Mouse (Mus musculus): ENCODE results near the gene Ttc23. TPM values are rescaled to one million over a fixed set of nuclear protein-coding genes. Genes with fewer than 3 reads are reported as not detected.

The Ttc23 gene
- polyA plus RNA-seq, 1 experiment: 0.10 TPM

DNA sequence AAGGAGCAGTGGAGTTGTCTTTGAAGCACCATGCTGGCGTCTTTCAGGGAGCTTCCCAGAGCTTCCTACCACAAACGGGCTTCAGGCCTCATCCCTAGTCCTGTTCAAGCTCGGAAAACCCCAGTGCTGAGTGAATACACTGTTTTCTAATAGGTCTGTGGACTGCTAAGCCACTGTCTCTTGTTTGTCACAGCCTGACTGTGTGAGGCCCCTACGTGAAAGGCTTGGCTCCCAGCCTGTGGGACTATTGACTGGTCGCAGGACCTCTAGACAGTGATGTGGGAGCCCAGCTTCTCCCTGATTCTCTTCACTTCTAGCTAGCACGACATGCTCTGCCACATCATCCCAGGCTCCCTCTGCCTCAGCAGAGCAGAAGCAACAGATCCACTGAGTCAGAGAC is 61.0 kb downstream of the Ttc23 start:
- no peak for TF ChIP-seq GATA1 (IDR thresholded peaks at IDR 0.05; ENCODE audit: low read length)

DNA sequence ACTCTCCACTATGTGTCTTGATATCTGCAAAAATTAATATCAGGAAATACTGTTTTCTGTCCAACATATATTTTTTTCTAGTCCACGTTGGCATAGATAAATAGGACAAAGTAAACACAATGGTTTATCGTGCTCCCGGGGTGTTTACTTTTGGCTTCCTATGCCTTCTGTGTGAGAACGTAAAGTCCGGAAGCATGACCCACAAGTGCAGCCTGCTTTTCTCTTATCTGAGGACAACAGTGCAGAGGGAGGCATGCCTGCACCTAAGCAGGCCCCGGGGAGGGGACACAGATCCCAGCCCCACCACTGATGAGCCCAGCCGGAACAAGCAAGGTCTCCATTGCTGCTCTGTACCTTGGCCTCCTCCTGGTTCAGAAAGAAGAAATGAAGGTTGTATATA is 63.0 kb downstream of the Ttc23 start:
- TF ChIP-seq GATA1 (IDR thresholded peaks at IDR 0.05; ENCODE audit: low read length): no peak

DNA sequence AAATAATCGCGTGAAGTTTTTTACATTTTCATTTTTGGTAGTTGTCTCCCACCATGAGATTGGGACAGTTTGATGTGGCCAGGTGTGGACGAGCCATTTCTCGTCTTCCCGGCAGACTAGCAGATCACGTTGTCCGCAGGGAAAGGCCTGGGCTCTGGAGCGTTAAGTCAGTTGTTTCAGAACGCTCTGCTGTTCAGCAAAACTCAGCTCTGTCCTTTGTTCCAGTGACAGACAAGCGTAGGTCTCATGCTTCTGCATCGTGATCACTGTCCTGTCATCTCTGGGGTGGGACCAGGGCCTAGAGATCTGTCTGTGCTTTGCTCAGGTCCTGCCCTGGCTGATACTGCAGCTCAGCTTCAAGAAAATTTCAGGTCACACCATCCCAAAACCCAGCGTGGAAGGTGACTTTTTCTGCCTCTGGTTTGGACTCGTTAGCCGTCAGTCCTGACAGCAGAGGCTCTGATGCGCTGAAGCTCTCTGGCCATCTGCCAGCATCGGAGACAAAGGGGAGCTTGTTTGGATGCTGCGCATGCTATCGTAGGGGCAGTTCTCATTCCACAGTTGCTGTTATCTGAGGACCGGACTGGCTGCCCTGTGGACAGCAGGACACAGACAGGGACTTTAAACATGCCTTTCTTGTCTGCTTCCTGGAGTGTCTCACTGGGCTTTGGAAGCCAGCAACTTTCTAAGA is 66.8 kb downstream of the Ttc23 start:
- TF ChIP-seq GATA1 (IDR thresholded peaks at IDR 0.05; ENCODE audit: low read length): no peak

DNA sequence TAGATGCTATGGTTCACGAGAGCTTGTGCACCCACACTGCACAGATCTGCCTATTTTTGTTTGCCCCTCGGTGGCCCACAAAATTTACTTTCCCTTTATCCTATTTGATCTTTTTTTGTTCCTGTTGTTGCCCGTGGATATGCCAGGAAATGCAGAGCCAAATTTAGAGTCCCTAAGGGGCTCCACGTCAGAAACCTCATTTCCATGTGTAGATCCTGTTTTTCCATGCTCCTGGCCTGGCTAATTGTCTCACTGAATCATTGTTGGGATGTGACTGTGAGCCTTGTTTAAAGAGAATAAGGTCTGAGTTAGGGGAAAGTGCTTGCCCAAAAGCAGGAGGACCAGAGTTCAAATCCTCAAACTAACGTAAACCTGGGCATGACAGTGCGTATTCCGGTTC is 68.0 kb downstream of the Ttc23 start:
- no peak for TF ChIP-seq GATA1 (IDR thresholded peaks at IDR 0.05; ENCODE audit: low read length)

DNA sequence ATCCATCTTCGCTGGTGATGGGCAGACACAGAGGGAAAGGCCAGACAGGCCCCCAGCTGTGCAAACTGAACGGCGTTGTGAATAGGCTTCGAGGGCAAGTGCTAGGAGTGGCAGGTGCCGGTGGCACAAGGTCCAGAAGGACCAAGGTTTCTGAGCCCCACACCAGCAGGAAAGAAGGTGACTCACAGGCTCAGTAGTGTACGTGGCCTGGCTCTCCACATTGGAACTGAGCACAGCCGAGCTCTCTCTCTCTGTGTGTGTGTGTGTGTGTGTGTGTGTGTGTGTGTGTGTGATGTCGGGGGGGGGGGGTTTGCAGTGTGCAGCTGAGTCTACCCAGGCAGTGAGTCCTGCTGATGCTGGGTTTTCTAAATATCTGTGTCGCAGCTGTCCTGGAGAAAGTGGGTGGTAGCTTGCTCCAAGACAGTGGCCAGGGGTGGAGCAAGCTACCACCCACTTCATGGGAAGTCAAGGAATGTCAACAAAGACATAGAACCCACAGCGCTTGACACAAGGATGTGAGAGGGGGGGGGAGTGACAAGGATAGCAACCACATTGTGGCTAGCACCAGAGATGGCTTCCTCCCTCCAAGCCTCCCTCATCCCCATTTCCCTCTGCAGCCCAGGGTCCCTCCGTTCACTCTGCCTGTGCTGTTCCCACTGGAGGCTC is 69.1 kb downstream of the Ttc23 start:
- no peak for TF ChIP-seq GATA1 (IDR thresholded peaks at IDR 0.05; ENCODE audit: low read length)

DNA sequence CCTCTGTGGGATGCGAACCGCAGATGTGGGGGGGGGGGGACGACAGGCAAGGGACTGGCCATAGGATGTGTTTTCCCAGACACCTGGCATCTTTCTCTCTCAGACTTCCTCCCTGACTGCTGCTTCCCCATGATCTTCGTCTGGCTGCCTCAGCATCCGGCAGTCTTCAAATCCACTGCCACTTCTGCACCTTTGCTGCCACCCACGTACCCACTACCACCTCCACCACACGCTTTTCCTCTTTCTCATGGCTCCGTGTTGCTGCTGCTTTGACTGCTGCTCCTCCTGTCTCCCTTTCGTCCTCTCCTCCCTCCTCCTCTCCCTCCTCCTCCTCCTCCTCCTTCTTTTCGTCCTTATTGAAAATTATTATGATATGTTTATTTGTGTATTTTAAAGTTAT is 69.7 kb downstream of the Ttc23 start:
- no peak for TF ChIP-seq GATA1 (IDR thresholded peaks at IDR 0.05; ENCODE audit: low read length)

DNA sequence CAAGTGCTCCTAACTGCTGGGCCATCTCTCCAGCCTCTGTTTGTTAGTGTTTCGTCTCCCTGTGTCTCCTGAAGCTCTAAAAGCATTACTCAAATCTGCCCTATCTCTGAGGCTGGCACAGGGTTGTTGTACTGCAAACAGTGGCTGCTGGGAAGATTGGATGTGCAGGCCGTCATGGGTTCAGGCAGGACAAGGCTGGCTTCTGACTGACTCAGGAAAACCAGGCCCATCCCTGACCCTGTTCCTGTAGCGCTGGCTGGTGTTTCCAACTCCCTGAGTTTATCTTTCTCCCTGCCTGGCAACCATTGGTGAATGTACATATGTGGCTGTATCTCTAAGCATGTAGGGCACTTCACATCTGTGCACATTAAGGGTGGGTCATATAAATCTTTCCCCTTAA is 70.3 kb downstream of the Ttc23 start:
- no peak for TF ChIP-seq GATA1 (IDR thresholded peaks at IDR 0.05; ENCODE audit: low read length)

DNA sequence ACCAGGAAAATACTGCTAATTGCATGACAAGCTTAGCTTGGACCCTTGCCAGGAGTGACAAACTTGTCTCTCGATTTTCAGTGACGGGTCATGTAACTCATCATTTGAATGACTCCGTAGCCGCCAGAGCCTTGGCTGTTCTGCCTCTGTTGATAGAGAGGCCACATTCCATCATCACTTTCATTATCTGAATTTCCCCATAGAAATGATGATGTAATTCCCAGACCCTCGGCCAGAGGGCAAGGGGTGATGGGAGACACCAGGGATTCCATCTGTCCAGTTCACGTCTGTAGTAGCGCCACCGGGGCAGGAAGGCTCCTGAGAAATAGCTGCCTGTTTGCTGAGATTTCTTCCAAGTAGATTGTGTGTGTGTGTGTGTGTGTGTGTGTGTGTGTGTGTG is 71.6 kb downstream of the Ttc23 start:
- TF ChIP-seq GATA1 (IDR thresholded peaks at IDR 0.05; ENCODE audit: low read length): no peak

DNA sequence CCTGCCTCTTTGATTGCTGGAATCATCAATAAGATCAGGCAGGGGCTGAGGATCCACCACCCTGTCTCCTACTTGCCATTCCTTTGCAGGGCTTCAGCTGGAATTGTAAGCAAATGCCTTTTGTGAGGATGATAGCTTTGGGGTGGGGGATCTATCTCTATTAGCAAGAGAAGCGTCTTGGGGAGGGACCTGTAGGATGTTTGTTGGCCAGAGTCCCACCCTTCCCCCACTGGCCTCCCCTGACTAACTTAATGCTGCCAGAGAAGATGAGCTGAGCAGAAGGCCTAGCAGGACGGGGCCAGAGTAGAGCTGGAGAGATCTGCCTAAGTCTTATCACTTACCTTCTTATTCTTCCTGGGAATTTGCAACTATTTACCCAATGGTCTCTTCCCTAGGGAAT is 75.0 kb downstream of the Ttc23 start:
- no peak for TF ChIP-seq GATA1 (IDR thresholded peaks at IDR 0.05; ENCODE audit: low read length)

DNA sequence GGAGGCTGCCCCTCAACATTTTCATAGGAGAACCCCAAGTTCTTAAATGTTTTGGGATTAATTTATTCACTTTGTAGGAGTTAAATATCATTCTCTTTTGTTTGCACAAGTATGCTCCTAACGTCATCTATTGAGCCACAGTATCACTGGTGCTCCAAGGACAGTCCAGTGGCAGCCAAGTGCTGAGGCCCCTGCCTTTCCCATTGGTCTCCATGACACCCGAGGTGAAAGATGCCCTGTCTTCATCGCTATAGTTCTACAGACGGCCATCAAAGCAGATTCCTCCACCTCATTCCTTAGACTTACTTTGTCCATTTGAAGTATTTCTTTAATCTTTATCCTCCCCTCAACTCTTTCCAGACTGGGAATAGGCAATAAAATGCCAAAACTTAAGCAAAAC is 77.3 kb downstream of the Ttc23 start:
- TF ChIP-seq GATA1 (IDR thresholded peaks at IDR 0.05; ENCODE audit: low read length): no peak

DNA sequence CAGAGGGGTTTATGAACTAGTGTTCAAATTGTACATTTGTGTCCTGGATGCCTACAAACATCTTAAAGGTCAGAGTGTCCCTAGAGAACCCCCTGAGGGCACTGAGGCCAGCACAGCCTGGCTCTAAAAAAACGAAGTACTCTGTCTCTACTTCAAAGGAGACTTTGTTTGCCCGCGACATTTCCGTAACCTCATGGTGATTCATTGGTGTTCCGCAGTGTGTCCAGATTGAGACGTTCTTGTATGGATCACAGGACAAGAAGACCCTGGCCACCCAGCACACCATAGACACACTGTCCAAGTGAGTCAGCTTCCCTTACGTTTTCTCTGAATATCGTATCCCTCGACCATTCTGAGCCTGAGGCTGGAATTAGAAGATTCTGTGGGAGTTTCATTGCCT is 77.8 kb downstream of the Ttc23 start:
- TF ChIP-seq GATA1 (IDR thresholded peaks at IDR 0.05; ENCODE audit: low read length): no peak

DNA sequence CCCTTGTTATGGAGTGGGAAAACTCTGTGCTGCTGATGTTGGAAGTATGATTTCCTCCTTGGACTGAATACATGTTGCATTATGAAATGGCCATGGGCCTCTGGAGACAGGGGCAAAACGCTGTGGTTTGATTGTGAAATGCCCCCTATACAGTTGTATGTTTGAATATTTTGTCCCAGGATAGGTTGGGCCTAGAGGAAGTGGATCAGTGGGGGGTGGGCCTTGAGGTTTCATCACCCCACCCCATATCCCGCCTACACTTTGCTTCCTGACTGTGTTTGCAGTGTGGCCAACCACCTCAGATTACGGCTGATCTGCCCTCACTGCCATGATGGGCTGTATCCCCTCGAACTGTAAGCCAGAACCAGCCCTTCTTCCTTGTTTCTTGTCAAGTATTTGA is 81.0 kb downstream of the Ttc23 start:
- TF ChIP-seq GATA1 (IDR thresholded peaks at IDR 0.05; ENCODE audit: low read length): no peak

DNA sequence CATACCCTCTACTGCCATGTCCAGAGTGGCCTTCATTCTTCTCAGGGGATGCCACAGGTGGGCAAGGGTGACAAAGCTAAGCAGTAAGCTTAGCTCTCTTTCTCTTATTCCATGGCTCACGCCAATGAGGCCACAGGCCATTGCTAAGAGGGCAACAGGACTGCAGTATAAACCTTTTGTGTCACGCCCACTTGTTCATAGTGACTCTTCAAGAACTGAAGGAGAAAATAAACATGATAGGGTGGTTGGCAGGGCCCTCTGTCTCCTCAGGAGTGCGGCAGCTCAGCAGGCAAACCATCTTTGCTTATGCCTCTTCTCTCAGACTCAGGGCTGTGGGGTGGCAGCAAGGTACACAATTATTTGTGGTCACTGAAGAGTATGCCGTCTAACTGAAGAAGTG is 81.6 kb downstream of the Ttc23 start:
- TF ChIP-seq GATA1 (IDR thresholded peaks at IDR 0.05; ENCODE audit: low read length): no peak

DNA sequence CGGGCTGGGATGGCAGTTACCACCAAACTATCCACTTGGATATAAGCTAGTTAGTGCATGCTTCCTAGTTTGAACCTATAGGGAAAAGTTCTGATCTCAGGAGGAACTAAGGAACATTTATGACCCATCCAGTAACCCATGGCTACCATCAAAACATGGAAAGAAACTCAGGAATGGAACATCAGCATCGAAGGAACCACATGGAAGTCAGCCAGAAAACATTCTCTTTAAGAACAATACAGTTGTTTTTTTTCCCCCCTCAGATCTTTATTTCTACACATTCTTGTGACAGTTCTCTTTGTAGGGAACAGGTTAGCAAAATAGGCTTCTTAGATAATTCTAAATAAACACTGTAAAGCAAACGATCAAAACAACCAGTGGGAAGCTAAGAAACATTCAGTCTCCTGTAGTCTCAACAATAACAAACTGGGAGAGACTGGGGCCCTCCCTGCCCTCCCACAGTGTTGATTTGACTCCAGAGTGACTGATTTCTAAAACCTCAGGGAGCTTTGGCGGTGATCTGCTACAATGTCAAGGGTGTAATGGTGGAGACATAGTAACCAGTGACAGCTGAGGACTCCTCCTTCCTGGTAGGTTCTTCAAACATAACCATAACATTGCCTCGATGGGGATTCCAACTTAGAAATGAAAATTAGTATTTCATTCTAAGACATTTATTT is 83.4 kb downstream of the Ttc23 start:
- no peak for TF ChIP-seq GATA1 (IDR thresholded peaks at IDR 0.05; ENCODE audit: low read length)

DNA sequence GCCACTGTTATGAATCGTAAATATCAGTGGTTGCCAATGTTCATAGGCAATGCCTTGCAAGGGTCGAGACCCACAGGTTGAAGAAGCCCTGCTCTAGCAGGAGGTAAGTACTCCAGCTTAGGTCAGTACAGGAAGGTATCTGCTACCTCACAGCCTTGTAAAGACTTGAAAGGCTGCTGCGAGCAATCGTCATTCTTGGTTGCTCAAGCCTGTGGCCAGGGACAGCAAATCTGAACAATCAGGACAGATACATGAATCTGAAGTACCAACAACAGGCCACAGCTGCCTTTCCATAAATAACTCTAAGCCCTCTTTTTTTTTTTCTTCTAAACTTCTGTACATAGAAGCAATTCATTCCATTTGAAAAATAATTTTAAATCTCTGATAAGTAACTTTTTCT is 85.1 kb downstream of the Ttc23 start:
- no peak for TF ChIP-seq GATA1 (IDR thresholded peaks at IDR 0.05; ENCODE audit: low read length)

DNA sequence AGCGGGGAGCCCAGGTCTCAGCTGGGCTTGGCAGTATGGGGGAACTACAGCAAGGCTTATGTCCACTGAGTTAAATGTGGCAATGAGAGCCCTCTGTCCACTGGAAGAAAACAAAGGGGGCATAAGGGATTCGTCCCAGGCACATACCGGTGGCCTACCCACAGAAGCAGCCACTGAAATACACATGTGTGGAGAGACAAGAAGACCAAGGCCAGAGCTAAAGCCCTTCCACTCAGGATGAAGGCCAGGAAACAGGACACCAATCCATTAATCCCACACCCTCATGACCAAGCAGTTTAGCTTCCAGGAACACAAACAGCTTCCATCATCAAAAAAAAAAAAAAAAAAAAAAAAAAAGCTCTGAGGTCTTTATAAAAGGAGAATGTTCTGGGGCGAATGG is 93.2 kb downstream of the Ttc23 start:
- no peak for TF ChIP-seq GATA1 (IDR thresholded peaks at IDR 0.05; ENCODE audit: low read length)

DNA sequence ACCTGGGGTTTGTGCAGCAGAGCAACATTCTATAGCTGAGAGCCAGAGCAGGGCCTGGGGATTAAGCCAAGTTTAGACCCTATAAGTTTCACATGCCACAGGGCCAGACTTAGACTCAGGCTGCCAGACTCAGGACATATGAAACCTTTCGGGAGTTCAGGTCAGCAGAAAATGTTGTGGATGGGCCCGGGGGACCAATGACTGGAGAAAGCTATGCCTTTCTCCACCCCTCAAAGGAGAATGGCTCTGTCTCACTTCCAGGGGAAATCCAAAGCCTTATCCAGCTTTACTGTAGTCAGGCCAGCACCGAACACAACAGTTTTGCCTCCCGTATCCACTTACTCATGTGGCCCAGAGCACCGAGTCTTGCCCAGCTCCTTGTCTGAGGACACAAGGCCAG is 93.6 kb downstream of the Ttc23 start:
- TF ChIP-seq GATA1 (IDR thresholded peaks at IDR 0.05; ENCODE audit: low read length): no peak

Data from G1E-ER4 (cell line).